Mouse (Mus musculus): ENCODE measurements at regions not wholly inside any gene's neighbourhood (a gene's known extent, or its start where the extent isn't known, plus 50 kb on each side); places are given as distances from the start of the nearest gene placed in this dataset.
A peak's percentile ranks its signal among the peaks of the same experiment; 100 is the strongest.
"Not testable (repeated sequence)": the region's sequence is repeated elsewhere in the genome, so short reads cannot be mapped to it uniquely, and the experiment has no call there.

DNA sequence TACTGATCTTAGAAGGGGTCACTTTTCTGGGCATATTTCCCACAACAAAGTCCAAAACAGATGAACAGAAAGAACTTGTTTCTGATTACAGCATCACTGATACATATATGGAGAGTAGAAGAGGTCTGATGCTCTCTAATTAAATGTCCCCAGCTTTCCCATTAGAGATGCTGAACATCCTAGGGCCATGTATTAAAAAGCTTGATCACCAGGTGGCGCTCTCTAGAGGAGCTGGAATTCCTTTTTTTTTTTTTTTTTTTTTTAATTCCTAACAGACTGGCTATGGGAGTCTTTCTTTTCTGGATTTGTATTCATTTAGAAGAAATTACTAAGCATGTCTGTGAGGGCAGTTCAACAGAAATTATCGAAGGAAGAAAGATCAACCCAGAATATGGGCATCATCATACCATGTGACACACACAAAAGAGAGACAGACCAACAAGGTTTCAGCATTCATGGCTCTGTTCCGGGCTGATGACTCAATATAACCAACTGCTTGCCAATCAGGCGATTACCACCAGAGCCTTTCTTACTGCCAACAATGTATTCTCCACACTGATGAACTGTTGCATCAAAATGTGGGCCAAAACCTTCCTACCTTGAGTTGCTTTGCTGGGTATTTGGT, 581.5 kb upstream of the Chrm3 start:
- no peak for TF ChIP-seq NANOG (IDR thresholded peaks at IDR 0.05; ENCODE audit: borderline replicate concordance, low read length)
- peak; percentile 82 for TF ChIP-seq CTCF (conservative IDR thresholded peaks at IDR 0.05; ENCODE audit: low read length)
- TF ChIP-seq POU5F1 (IDR thresholded peaks at IDR 0.05; ENCODE audit: borderline replicate concordance, low read length): no peak
- no peaks in the 10 kb centered on the region for H3K36me3 ChIP-seq (ENCODE audit: insufficient read depth, low read length)

DNA sequence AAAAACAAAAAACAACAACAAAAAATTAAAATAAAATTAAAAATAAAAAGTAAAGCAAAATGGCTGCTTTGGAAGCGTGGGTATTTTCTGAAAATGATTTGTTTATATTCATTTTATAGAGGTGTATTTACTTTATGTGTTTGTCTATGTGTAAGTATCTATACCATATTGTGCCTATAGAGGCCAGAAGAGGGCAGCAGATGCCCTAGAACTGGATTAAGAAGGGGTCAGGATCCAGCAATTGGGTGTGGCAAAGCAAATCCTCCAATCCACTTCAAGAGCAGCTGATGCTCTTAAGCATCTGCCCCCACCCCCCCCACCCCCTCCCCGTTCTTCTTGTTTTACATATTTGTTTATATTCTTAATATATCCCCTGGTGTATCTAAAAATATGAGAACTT, 577.6 kb upstream of the Chrm3 start:
- H3K36me3 ChIP-seq (ENCODE audit: insufficient read depth, low read length): no peaks in the 10 kb centered on the region
- H3K4me1 ChIP-seq (replicated peaks; ENCODE audit: low read depth, low read length): no peaks in the 10 kb centered on the region
- H3K4me3 ChIP-seq (replicated peaks; ENCODE audit: low read length): no peak overlapping the region
- no peaks in the 10 kb centered on the region for H3K27me3 ChIP-seq (ENCODE audit: insufficient read depth, low read length)
- H3K9me3 ChIP-seq (ENCODE audit: low read length): no peaks in the 10 kb centered on the region
- TF ChIP-seq NANOG (IDR thresholded peaks at IDR 0.05; ENCODE audit: borderline replicate concordance, low read length) (no peak), POU5F1 (IDR thresholded peaks at IDR 0.05; ENCODE audit: borderline replicate concordance, low read length) (no peak), CTCF (conservative IDR thresholded peaks at IDR 0.05; ENCODE audit: low read length) (peak; percentile 37)

More for the DNA sequence above, 581.5 kb upstream of the Chrm3 start:
- H3K27me3 ChIP-seq (ENCODE audit: insufficient read depth, low read length): no peaks in the 10 kb centered on the region
- no peaks in the 10 kb centered on the region for H3K9me3 ChIP-seq (ENCODE audit: low read length)
- H3K4me1 ChIP-seq (replicated peaks; ENCODE audit: low read depth, low read length): no peaks in the 10 kb centered on the region
- no peak overlapping the region for H3K4me3 ChIP-seq (replicated peaks; ENCODE audit: low read length)

DNA sequence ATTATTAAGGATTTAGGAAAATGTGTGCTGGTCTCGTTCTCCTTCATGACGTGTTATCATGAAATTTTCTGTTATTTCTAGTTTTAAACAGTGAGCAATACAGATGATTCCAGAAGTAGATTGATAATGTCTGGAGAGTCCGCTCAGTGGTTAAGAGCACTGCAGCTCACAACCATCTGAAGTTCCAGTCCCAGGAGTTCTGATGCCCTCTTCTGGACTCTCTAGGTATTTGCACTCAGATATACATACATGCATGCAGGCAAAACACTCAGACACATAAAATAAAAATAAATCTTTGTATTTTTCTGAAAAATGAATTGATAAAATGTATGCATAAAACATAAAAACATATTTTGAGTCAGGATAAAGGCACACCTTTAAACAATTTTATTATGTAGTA, 570.1 kb upstream of the Chrm3 start:
- Histone ChIP-seq H3K9me3 (ENCODE audit: low read length) (peaks cover 27% of the 10 kb centered on the region), H3K36me3 (ENCODE audit: insufficient read depth, low read length) (no peaks in the 10 kb centered on the region), H3K27me3 (ENCODE audit: insufficient read depth, low read length) (no peaks in the 10 kb centered on the region), H3K4me1 (replicated peaks; ENCODE audit: low read depth, low read length) (no peaks in the 10 kb centered on the region), H3K4me3 (replicated peaks; ENCODE audit: low read length) (no peak overlapping the region)
- TF ChIP-seq NANOG (IDR thresholded peaks at IDR 0.05; ENCODE audit: borderline replicate concordance, low read length): no peak
- TF ChIP-seq CTCF (conservative IDR thresholded peaks at IDR 0.05; ENCODE audit: low read length): peak; percentile 39; the same call in 1 of the 2 replicates
- TF ChIP-seq POU5F1 (IDR thresholded peaks at IDR 0.05; ENCODE audit: borderline replicate concordance, low read length): no peak

DNA sequence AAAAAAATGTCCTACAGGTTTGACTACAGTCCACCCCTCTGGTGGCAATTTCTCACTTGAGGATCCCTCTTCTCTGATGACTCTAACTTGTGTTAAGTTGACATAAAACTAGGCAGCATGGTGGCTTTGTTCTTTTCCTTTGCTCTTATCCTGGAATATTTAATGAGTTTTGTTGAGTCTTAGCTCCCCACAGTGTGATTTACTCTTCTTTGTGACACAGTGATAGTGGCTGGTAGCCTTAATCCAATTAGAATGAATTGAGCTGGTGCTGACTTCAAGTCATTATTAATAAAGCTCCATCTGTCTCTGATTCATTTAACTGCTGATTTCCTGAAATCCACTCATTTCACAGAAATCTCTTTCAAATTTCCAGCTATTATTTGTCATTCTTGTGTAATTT, 553.7 kb upstream of the Chrm3 start:
- Histone ChIP-seq H3K4me3 (replicated peaks; ENCODE audit: low read length) (no peak overlapping the region), H3K4me1 (replicated peaks; ENCODE audit: low read depth, low read length) (no peaks in the 10 kb centered on the region), H3K36me3 (ENCODE audit: insufficient read depth, low read length) (no peaks in the 10 kb centered on the region), H3K9me3 (ENCODE audit: low read length) (no peaks in the 10 kb centered on the region), H3K27me3 (ENCODE audit: insufficient read depth, low read length) (no peaks in the 10 kb centered on the region)
- TF ChIP-seq POU5F1 (IDR thresholded peaks at IDR 0.05; ENCODE audit: borderline replicate concordance, low read length) (no peak), CTCF (conservative IDR thresholded peaks at IDR 0.05; ENCODE audit: low read length) (no peak), NANOG (IDR thresholded peaks at IDR 0.05; ENCODE audit: borderline replicate concordance, low read length) (no peak)

DNA sequence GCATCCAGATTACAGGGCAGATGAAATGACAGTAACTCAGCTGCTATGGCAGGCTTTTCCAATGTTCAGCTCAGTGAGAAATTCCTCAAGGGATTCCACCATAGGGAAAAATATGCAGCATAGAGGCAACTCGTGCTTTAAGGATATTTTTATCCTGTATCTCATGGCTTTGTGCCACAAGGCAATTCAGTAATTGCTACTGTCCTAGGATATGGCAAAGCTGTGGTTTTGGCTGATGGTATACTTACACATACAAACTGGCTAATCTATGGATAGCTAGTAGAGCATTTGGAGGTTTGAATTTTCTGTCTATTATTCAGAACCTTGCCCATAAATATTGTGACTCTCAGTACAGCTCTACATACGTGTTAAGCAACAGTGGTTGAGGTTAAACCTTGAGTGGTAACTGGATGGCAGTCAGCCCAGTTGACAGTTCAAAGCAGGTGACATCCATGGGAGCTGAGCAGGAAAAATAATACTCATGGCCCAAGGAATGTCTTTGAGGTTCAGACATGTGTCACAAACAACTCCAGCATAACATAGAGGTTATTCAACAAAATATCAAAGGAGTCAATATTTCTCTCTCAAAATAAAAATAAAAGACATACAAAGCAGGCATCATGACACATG, 548.6 kb upstream of the Chrm3 start:
- TF ChIP-seq POU5F1 (IDR thresholded peaks at IDR 0.05; ENCODE audit: borderline replicate concordance, low read length) (no peak), CTCF (conservative IDR thresholded peaks at IDR 0.05; ENCODE audit: low read length) (no peak)
- Histone ChIP-seq H3K9me3 (ENCODE audit: low read length) (no peaks in the 10 kb centered on the region), H3K27me3 (ENCODE audit: insufficient read depth, low read length) (no peaks in the 10 kb centered on the region), H3K36me3 (ENCODE audit: insufficient read depth, low read length) (no peaks in the 10 kb centered on the region), H3K4me3 (replicated peaks; ENCODE audit: low read length) (no peak overlapping the region), H3K4me1 (replicated peaks; ENCODE audit: low read depth, low read length) (no peaks in the 10 kb centered on the region)

DNA sequence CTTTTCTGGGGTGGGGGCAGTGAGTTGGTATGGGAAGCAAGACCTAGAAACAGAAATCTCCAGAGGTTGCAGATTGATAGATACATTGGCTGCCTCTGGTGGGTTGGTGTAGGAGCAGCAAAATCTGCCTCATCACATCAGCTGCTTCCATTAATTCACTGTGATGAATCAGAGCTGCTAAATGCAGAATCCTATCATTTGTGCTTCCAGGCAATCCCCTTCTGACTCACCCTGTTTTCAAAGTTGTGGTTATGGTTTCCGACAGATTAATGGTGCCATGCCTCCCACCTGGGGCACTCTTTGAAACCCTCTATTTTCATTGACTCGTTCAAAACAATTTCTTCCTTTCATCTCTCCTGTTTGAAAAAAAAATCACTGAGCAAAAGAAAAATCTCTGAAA, 507.2 kb upstream of the Chrm3 start:
- TF ChIP-seq NANOG (IDR thresholded peaks at IDR 0.05; ENCODE audit: borderline replicate concordance, low read length) (no peak), CTCF (conservative IDR thresholded peaks at IDR 0.05; ENCODE audit: low read length) (no peak), POU5F1 (IDR thresholded peaks at IDR 0.05; ENCODE audit: borderline replicate concordance, low read length) (no peak)
- Histone ChIP-seq H3K9me3 (ENCODE audit: low read length) (peaks cover 55% of the 10 kb centered on the region), H3K27me3 (ENCODE audit: insufficient read depth, low read length) (no peaks in the 10 kb centered on the region), H3K4me1 (replicated peaks; ENCODE audit: low read depth, low read length) (no peaks in the 10 kb centered on the region), H3K36me3 (ENCODE audit: insufficient read depth, low read length) (no peaks in the 10 kb centered on the region), H3K4me3 (replicated peaks; ENCODE audit: low read length) (no peak overlapping the region)

DNA sequence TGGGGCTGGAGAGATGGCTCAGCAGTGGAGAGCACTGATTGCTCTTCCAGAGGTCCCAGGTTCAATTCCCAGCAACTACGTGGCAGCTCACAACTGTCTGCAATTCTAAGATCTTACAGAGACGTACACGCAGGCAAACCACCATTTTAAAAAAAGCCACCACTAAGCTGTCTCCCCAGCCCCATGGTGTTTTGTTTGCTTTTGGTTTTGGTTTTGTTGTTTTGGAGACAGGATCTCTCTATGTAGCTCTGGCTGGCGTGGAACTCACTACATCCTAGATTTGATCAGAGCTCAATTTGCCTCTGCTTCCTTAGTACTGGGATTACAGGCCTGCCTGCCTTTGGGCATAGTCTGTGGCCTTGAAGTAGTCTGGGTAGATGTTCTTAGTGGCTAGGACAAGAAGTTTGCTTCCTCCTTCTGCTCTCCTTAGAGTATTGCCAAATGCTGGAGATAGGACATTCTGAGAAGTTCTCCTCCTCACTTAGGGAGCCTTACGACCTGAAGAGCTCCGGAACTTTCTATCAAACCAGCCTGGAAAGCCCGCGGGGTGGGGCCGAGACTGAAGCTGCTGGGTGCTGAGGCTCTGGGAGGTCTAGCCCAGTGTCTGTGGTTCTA, 495.4 kb upstream of the Chrm3 start:
- not testable (repeated sequence) for H3K9me3 ChIP-seq (ENCODE audit: low read length); H3K36me3 ChIP-seq (ENCODE audit: insufficient read depth, low read length)

DNA sequence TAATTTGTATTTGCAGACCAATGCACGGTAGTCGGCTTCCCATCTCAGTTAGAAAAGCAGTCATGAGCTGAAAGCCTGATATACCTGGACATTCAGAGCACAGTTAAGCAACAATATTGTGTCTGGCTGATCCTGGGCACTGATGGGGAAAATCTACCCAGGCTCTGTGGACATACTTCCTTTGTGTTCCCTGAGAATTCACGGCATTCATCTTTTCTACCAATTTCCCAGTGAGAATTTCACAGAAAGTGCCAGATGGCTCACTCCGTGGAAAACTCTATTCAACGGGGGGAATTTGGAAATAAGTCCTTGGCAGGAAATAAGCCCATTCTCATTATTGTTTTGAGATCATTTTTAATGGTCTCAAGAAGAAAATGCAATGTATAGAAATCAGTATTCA, 484.6 kb upstream of the Chrm3 start:
- H3K4me1 ChIP-seq (replicated peaks; ENCODE audit: low read depth, low read length): no peaks in the 10 kb centered on the region
- no peaks in the 10 kb centered on the region for H3K36me3 ChIP-seq (ENCODE audit: insufficient read depth, low read length)
- no peaks in the 10 kb centered on the region for H3K27me3 ChIP-seq (ENCODE audit: insufficient read depth, low read length)
- no peak for TF ChIP-seq POU5F1 (IDR thresholded peaks at IDR 0.05; ENCODE audit: borderline replicate concordance, low read length)
- no peak for TF ChIP-seq NANOG (IDR thresholded peaks at IDR 0.05; ENCODE audit: borderline replicate concordance, low read length)
- TF ChIP-seq CTCF (conservative IDR thresholded peaks at IDR 0.05; ENCODE audit: low read length): no peak
- H3K4me3 ChIP-seq (replicated peaks; ENCODE audit: low read length): no peak overlapping the region
- H3K9me3 ChIP-seq (ENCODE audit: low read length): no peaks in the 10 kb centered on the region

More for the DNA sequence above, 495.4 kb upstream of the Chrm3 start:
- not testable (repeated sequence) for H3K4me1 ChIP-seq (replicated peaks; ENCODE audit: low read depth, low read length); H3K27me3 ChIP-seq (ENCODE audit: insufficient read depth, low read length); H3K4me3 ChIP-seq (replicated peaks; ENCODE audit: low read length)
